Mouse (Mus musculus): ENCODE measurements around the gene Arhgap15. TPM values are rescaled to one million over a fixed set of nuclear protein-coding genes. Genes with fewer than 3 reads are reported as not detected.

Arhgap15 gene
- polyA plus RNA-seq, 1 experiment from 2014 or later: 0.95 TPM

- Histone ChIP-seq H3K27me3 (replicated peaks; ENCODE audit: control insufficient read depth, insufficient read depth, low read length) (no peaks in the 10 kb centered on the region), H3K4me3 (replicated peaks; ENCODE audit: low read length) (no peak overlapping the region), H3K9me3 (ENCODE audit: control insufficient read depth, low read length) (no peaks in the 10 kb centered on the region), H3K36me3 (ENCODE audit: control insufficient read depth, insufficient read depth) (no peaks in the 10 kb centered on the region), H3K4me1 (replicated peaks; ENCODE audit: control insufficient read depth, insufficient read depth, low read length) (no peaks in the 10 kb centered on the region), H3K9ac (replicated peaks; ENCODE audit: low read depth, low read length) (no peak overlapping the region), H3K27ac (ENCODE audit: low read length) (no peak overlapping the region), H3K4me2 (ENCODE audit: low read length) (no peak overlapping the region)
- WGBS: 96% methylated on average over 2 of the region's 2 CpGs
- ATAC-seq: no peak
These were observed 21.4 kb downstream of the Arhgap15 start for GRCm38 (mm10) chr2:43769850-43770570.

GRCm38 (mm10) chr2:43772640-43773039, 24.0 kb downstream of the Arhgap15 start:
- H3K9me3 ChIP-seq (ENCODE audit: control insufficient read depth, low read length): no peaks in the 10 kb centered on the region
- H3K4me1 ChIP-seq (replicated peaks; ENCODE audit: control insufficient read depth, insufficient read depth, low read length): no peaks in the 10 kb centered on the region
- ATAC-seq: no peak
- H3K36me3 ChIP-seq (ENCODE audit: control insufficient read depth, insufficient read depth): no peaks in the 10 kb centered on the region
- H3K4me2 ChIP-seq (ENCODE audit: low read length): no peak overlapping the region
- H3K4me3 ChIP-seq (replicated peaks; ENCODE audit: low read length): no peak overlapping the region
- no peaks in the 10 kb centered on the region; the same call in 1 of the 2 replicates for H3K27me3 ChIP-seq (replicated peaks; ENCODE audit: control insufficient read depth, insufficient read depth, low read length)
- H3K27ac ChIP-seq (ENCODE audit: low read length): no peak overlapping the region
- no peak overlapping the region for H3K9ac ChIP-seq (replicated peaks; ENCODE audit: low read depth, low read length)
- 85% methylated on average over 5 of the region's 5 CpGs for WGBS

GRCm38 (mm10) chr2:43782157-43782556, 33.5 kb downstream of the Arhgap15 start:
- H3K27me3 ChIP-seq (replicated peaks; ENCODE audit: control insufficient read depth, insufficient read depth, low read length): peaks cover 5% of the 10 kb centered on the region
- no peaks in the 10 kb centered on the region for H3K9me3 ChIP-seq (ENCODE audit: control insufficient read depth, low read length)
- H3K4me2 ChIP-seq (ENCODE audit: low read length): no peak overlapping the region
- H3K4me3 ChIP-seq (replicated peaks; ENCODE audit: low read length): no peak overlapping the region
- H3K27ac ChIP-seq (ENCODE audit: low read length): no peak overlapping the region
- WGBS: 26% methylated on average over 3 of the region's 3 CpGs
- peaks cover 20% of the 10 kb centered on the region for H3K4me1 ChIP-seq (replicated peaks; ENCODE audit: control insufficient read depth, insufficient read depth, low read length)
- no peaks in the 10 kb centered on the region for H3K36me3 ChIP-seq (ENCODE audit: control insufficient read depth, insufficient read depth)
- no peak overlapping the region for H3K9ac ChIP-seq (replicated peaks; ENCODE audit: low read depth, low read length)
- no peak for ATAC-seq

- Histone ChIP-seq H3K9me3 (ENCODE audit: control insufficient read depth, low read length) (no peaks in the 10 kb centered on the region), H3K27me3 (replicated peaks; ENCODE audit: control insufficient read depth, insufficient read depth, low read length) (peaks cover 9% of the 10 kb centered on the region), H3K4me3 (replicated peaks; ENCODE audit: low read length) (no peak overlapping the region), H3K36me3 (ENCODE audit: control insufficient read depth, insufficient read depth) (no peaks in the 10 kb centered on the region), H3K4me1 (replicated peaks; ENCODE audit: control insufficient read depth, insufficient read depth, low read length) (peaks cover 24% of the 10 kb centered on the region), H3K9ac (replicated peaks; ENCODE audit: low read depth, low read length) (no peak overlapping the region), H3K27ac (ENCODE audit: low read length) (peak overlapping the region; percentile 57), H3K4me2 (ENCODE audit: low read length) (no peak overlapping the region)
- no peak for ATAC-seq
- WGBS: 53% methylated on average over 7 of the region's 7 CpGs
These were observed 35.4 kb downstream of the Arhgap15 start for GRCm38 (mm10) chr2:43783759-43784735.

GRCm38 (mm10) chr2:43786101-43786500, 37.5 kb downstream of the Arhgap15 start:
- Histone ChIP-seq H3K4me1 (replicated peaks; ENCODE audit: control insufficient read depth, insufficient read depth, low read length) (peaks cover 24% of the 10 kb centered on the region), H3K27me3 (replicated peaks; ENCODE audit: control insufficient read depth, insufficient read depth, low read length) (peaks cover 9% of the 10 kb centered on the region), H3K27ac (ENCODE audit: low read length) (no peak overlapping the region), H3K4me2 (ENCODE audit: low read length) (no peak overlapping the region), H3K36me3 (ENCODE audit: control insufficient read depth, insufficient read depth) (no peaks in the 10 kb centered on the region), H3K4me3 (replicated peaks; ENCODE audit: low read length) (no peak overlapping the region), H3K9ac (replicated peaks; ENCODE audit: low read depth, low read length) (no peak overlapping the region), H3K9me3 (ENCODE audit: control insufficient read depth, low read length) (no peaks in the 10 kb centered on the region)
- ATAC-seq: peak; percentile 72
- 2% methylated on average over 3 of the region's 3 CpGs for WGBS

GRCm38 (mm10) chr2:43787141-43787540, 38.5 kb downstream of the Arhgap15 start:
- no peak overlapping the region for H3K9ac ChIP-seq (replicated peaks; ENCODE audit: low read depth, low read length)
- H3K9me3 ChIP-seq (ENCODE audit: control insufficient read depth, low read length): no peaks in the 10 kb centered on the region
- no peaks in the 10 kb centered on the region for H3K36me3 ChIP-seq (ENCODE audit: control insufficient read depth, insufficient read depth)
- ATAC-seq: peak; percentile 76
- H3K4me3 ChIP-seq (replicated peaks; ENCODE audit: low read length): no peak overlapping the region
- H3K4me2 ChIP-seq (ENCODE audit: low read length): no peak overlapping the region
- peaks cover 11% of the 10 kb centered on the region for H3K27me3 ChIP-seq (replicated peaks; ENCODE audit: control insufficient read depth, insufficient read depth, low read length)
- WGBS: 49% methylated on average over 12 of the region's 12 CpGs
- H3K4me1 ChIP-seq (replicated peaks; ENCODE audit: control insufficient read depth, insufficient read depth, low read length): peaks cover 24% of the 10 kb centered on the region
- H3K27ac ChIP-seq (ENCODE audit: low read length): no peak overlapping the region

- 32% methylated on average over 8 of the region's 8 CpGs for WGBS
- Histone ChIP-seq H3K9ac (replicated peaks; ENCODE audit: low read depth, low read length) (no peak overlapping the region; the same call in 1 of the 2 replicates), H3K4me3 (replicated peaks; ENCODE audit: low read length) (no peak overlapping the region), H3K4me2 (ENCODE audit: low read length) (no peak overlapping the region), H3K36me3 (ENCODE audit: control insufficient read depth, insufficient read depth) (no peaks in the 10 kb centered on the region), H3K9me3 (ENCODE audit: control insufficient read depth, low read length) (no peaks in the 10 kb centered on the region), H3K27ac (ENCODE audit: low read length) (no peak overlapping the region), H3K27me3 (replicated peaks; ENCODE audit: control insufficient read depth, insufficient read depth, low read length) (peaks cover 11% of the 10 kb centered on the region), H3K4me1 (replicated peaks; ENCODE audit: control insufficient read depth, insufficient read depth, low read length) (peaks cover 24% of the 10 kb centered on the region)
- ATAC-seq: no peak
These were observed 39.9 kb downstream of the Arhgap15 start for GRCm38 (mm10) chr2:43788484-43788883.

GRCm38 (mm10) chr2:43790049-43790693, 41.5 kb downstream of the Arhgap15 start:
- H3K4me2 ChIP-seq (ENCODE audit: low read length): no peak overlapping the region
- no peaks in the 10 kb centered on the region for H3K36me3 ChIP-seq (ENCODE audit: control insufficient read depth, insufficient read depth)
- no peak overlapping the region for H3K27ac ChIP-seq (ENCODE audit: low read length)
- H3K9me3 ChIP-seq (ENCODE audit: control insufficient read depth, low read length): no peaks in the 10 kb centered on the region
- H3K9ac ChIP-seq (replicated peaks; ENCODE audit: low read depth, low read length): no peak overlapping the region
- H3K4me3 ChIP-seq (replicated peaks; ENCODE audit: low read length): no peak overlapping the region
- peaks cover 11% of the 10 kb centered on the region for H3K27me3 ChIP-seq (replicated peaks; ENCODE audit: control insufficient read depth, insufficient read depth, low read length)
- 72% methylated on average over 6 of the region's 6 CpGs for WGBS
- no peak for ATAC-seq
- peaks cover 18% of the 10 kb centered on the region; the same call in 1 of the 2 replicates for H3K4me1 ChIP-seq (replicated peaks; ENCODE audit: control insufficient read depth, insufficient read depth, low read length)

- WGBS: 87% methylated on average over 6 of the region's 6 CpGs
- Histone ChIP-seq H3K36me3 (ENCODE audit: control insufficient read depth, insufficient read depth) (no peaks in the 10 kb centered on the region), H3K4me1 (replicated peaks; ENCODE audit: control insufficient read depth, insufficient read depth, low read length) (peaks cover 7% of the 10 kb centered on the region; the same call in 1 of the 2 replicates)
These were observed 43.0 kb downstream of the Arhgap15 start for GRCm38 (mm10) chr2:43791575-43791974.

More at GRCm38 (mm10) chr2:43791575-43791974, 43.0 kb downstream of the Arhgap15 start:
- H3K27me3 ChIP-seq (replicated peaks; ENCODE audit: control insufficient read depth, insufficient read depth, low read length): peaks cover 11% of the 10 kb centered on the region
- H3K9me3 ChIP-seq (ENCODE audit: control insufficient read depth, low read length): no peaks in the 10 kb centered on the region
- ATAC-seq: no peak
- no peak overlapping the region for H3K27ac ChIP-seq (ENCODE audit: low read length)
- no peak overlapping the region for H3K9ac ChIP-seq (replicated peaks; ENCODE audit: low read depth, low read length)
- H3K4me3 ChIP-seq (replicated peaks; ENCODE audit: low read length): no peak overlapping the region
- no peak overlapping the region for H3K4me2 ChIP-seq (ENCODE audit: low read length)

All from forebrain, embryonic 16.5 days (tissue).